Mouse (Mus musculus) retina, postnatal 7 days (tissue): ENCODE results near the gene Gm21518.
"Not testable (repeated sequence)": the region's sequence is repeated elsewhere in the genome, so short reads cannot be mapped to it uniquely, and the experiment has no call there.

Experiments
- DNase-seq: peaks from one replicate; pipeline ENCODE4 v3.0.0-alpha.2; 2012; ENCODE audit warnings: low read depth, low spot score

Gene Gm21518

DNA sequence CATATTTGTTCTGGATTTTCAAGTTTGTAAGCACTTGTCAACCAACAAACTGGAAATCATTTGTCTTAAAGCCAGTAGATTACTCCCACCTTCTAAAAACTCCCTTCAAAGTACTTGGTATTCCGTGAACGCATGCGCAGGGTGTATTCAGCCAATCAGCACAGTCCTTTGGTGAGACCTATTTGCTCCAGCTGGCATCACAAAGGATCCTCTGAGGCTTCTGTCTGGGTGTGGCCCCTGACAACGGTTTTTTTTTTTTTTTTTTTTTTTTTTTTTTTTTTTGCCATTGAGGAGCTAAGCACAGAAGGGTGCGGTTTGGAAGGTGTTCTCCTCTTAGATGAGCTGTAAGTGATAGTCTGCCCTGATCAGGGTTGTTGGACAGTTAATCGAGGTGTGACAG, at the start of gene Gm21518:
Gene Gm21518 (plus strand): TSS at position 301 of the 400 bp plus-strand sequence.
- not testable (repeated sequence) for DNase-seq
